In genomic region chr10:92307861-92308260, GRCm38 (mm10) we compare ENCODE assay signal across 11 mouse cellular contexts.
DNase-seq lines count a peak whose midpoint lies in the region; ATAC-seq and TF ChIP-seq lines count a peak whose summit lies in the region.
"Had no signal": no experiment of that assay in that cellular context is flagged by ENCODE, and none has a peak within 500 bp of the region (broad histone marks: within the 10 kb centered on the region; RNA-seq: fewer than 3 reads in every experiment).

No protein-coding gene starts in this region.

- H3K4me2 ChIP-seq in intestine, postnatal 0 days (replicated peaks; ENCODE audit: low read depth), result no peak overlapping the region
- H3K4me2 ChIP-seq in intestine, embryonic 15.5 days (replicated peaks), result no peak overlapping the region
- no peak overlapping the region for H3K4me2 ChIP-seq in midbrain, embryonic 11.5 days
- no peak overlapping the region for H3K4me2 ChIP-seq in midbrain, embryonic 15.5 days

- H3K4me1 ChIP-seq in intestine, postnatal 0 days (replicated peaks; ENCODE audit: control insufficient read depth, insufficient read depth, low read length), result no peaks in the 10 kb centered on the region
- H3K4me1 ChIP-seq in intestine, embryonic 15.5 days (replicated peaks), result no peaks in the 10 kb centered on the region
- no peaks in the 10 kb centered on the region for H3K4me1 ChIP-seq in midbrain, embryonic 11.5 days (ENCODE audit: control insufficient read depth, insufficient read depth, low read length)
- no peaks in the 10 kb centered on the region for H3K4me1 ChIP-seq in midbrain, embryonic 15.5 days

- intact Hi-C loops in gastrocnemius, postnatal 36 days (cut with DNase I), result loop anchor here (2.0 kb wide), 1 partner anchor 705 kb away; no protein-coding TSS in a partner anchor

- peak; percentile 94 for DNase-seq in midbrain, embryonic 11.5 days (ENCODE audit: low spot score, missing footprints)
- DNase-seq in c-Kit-positive CD71-positive TER-119-positive erythroid progenitor cells, embryonic 14.5 days (ENCODE audit: low spot score), result peak; percentile 4
- peak; percentile 83 for DNase-seq in retina, embryonic 14.5 days (ENCODE audit: low spot score)
- no peak for DNase-seq in gastrocnemius, postnatal 36 days
- DNase-seq in frontal cortex, postnatal 25 days (ENCODE audit: low spot score in 2 of 2), result no peak
- DNase-seq: layer of hippocampus, adult 9-11 months had no signal

- H3K36me3 ChIP-seq in intestine, postnatal 0 days (ENCODE audit: control insufficient read depth, insufficient read depth), result no peaks in the 10 kb centered on the region
- no peaks in the 10 kb centered on the region for H3K36me3 ChIP-seq in intestine, embryonic 15.5 days
- H3K36me3 ChIP-seq in midbrain, embryonic 11.5 days (ENCODE audit: control insufficient read depth, insufficient read depth, low read length), result no peaks in the 10 kb centered on the region
- no peaks in the 10 kb centered on the region for H3K36me3 ChIP-seq in midbrain, embryonic 15.5 days (replicated peaks)

- no peak for ATAC-seq in intestine, postnatal 0 days
- ATAC-seq in intestine, embryonic 15.5 days, result no peak
- ATAC-seq in midbrain, embryonic 11.5 days (ENCODE audit: low FRiP score), result no peak
- no peak for ATAC-seq in midbrain, embryonic 15.5 days (replicated peaks)
- ATAC-seq: forebrain, embryonic 16.5 days; midbrain, embryonic 16.5 days had no signal

- H3K9me3 ChIP-seq in intestine, postnatal 0 days (ENCODE audit: control insufficient read depth), result no peaks in the 10 kb centered on the region
- H3K9me3 ChIP-seq in intestine, embryonic 15.5 days, result no peaks in the 10 kb centered on the region
- no peaks in the 10 kb centered on the region for H3K9me3 ChIP-seq in midbrain, embryonic 11.5 days (ENCODE audit: control insufficient read depth, low read length)
- no peaks in the 10 kb centered on the region for H3K9me3 ChIP-seq in midbrain, embryonic 15.5 days

- no peak overlapping the region for H3K9ac ChIP-seq in intestine, postnatal 0 days (ENCODE audit: low read depth, low read length)
- no peak overlapping the region for H3K9ac ChIP-seq in intestine, embryonic 15.5 days
- no peak overlapping the region for H3K9ac ChIP-seq in midbrain, embryonic 11.5 days (ENCODE audit: low read length)
- no peak overlapping the region for H3K9ac ChIP-seq in midbrain, embryonic 15.5 days

- no peak overlapping the region for H3K27ac ChIP-seq in intestine, postnatal 0 days (ENCODE audit: low read depth, low read length)
- no peak overlapping the region for H3K27ac ChIP-seq in intestine, embryonic 15.5 days
- H3K27ac ChIP-seq in midbrain, embryonic 11.5 days (ENCODE audit: low read depth, low read length), result no peak overlapping the region
- H3K27ac ChIP-seq in midbrain, embryonic 15.5 days, result no peak overlapping the region

- no peaks in the 10 kb centered on the region for H3K27me3 ChIP-seq in intestine, postnatal 0 days (replicated peaks; ENCODE audit: control insufficient read depth, insufficient read depth, low read length)
- H3K27me3 ChIP-seq in intestine, embryonic 15.5 days (replicated peaks), result no peaks in the 10 kb centered on the region
- no peaks in the 10 kb centered on the region for H3K27me3 ChIP-seq in midbrain, embryonic 11.5 days (ENCODE audit: control insufficient read depth, insufficient read depth, low read length)
- H3K27me3 ChIP-seq in midbrain, embryonic 15.5 days (replicated peaks), result no peaks in the 10 kb centered on the region

- H3K4me3 ChIP-seq in intestine, postnatal 0 days (ENCODE audit: low read depth, low read length), result no peak overlapping the region
- H3K4me3 ChIP-seq in intestine, embryonic 15.5 days (replicated peaks), result no peak overlapping the region
- H3K4me3 ChIP-seq in midbrain, embryonic 11.5 days (ENCODE audit: low read depth, low read length), result no peak overlapping the region
- H3K4me3 ChIP-seq in midbrain, embryonic 15.5 days, result no peak overlapping the region

- peak; percentile 76 for TF ChIP-seq CTCF in intestine, postnatal 0 days (IDR thresholded peaks at IDR 0.05; ENCODE audit: low read depth)

- WGBS in intestine, postnatal 0 days, result 31% methylated on average over 3 of the region's 3 CpGs
- WGBS in intestine, embryonic 15.5 days, result 45% methylated on average over 3 of the region's 3 CpGs
- 39% methylated on average over 3 of the region's 3 CpGs for WGBS in midbrain, embryonic 11.5 days
- WGBS in midbrain, embryonic 15.5 days, result 42% methylated on average over 3 of the region's 3 CpGs

Comparison
In these comparisons a context has a peak if more than half of its experiments do, and no peak if none do; other contexts are left out.
1. DNase-seq: peak in midbrain, embryonic 11.5 days (single experiment), c-Kit-positive CD71-positive TER-119-positive erythroid progenitor cells, embryonic 14.5 days (single experiment) and retina, embryonic 14.5 days (single experiment); none in gastrocnemius, postnatal 36 days (0 of 2) and frontal cortex, postnatal 25 days (0 of 2).